Mouse (Mus musculus) natural killer cell, adult 2 months (primary cell): ENCODE data around the gene Mtss1l.
A peak's percentile ranks its signal among the peaks of the same experiment; 100 is the strongest.

Experiments
- DNase-seq, 2 experiments: peaks; one replicate each; pipeline ENCODE4 v3.0.0; 2022; ENCODE audit warnings: low spot score in 2 of 2

The Mtss1l gene

GRCm38 (mm10) chr8:110738591-110739195 lies 17.4 kb downstream of the Mtss1l start:
- DNase-seq: no peak

GRCm38 (mm10) chr8:110740629-110741175 lies 19.4 kb downstream of the Mtss1l start:
- no peak for DNase-seq

GRCm38 (mm10) chr8:110741816-110742451 lies 20.7 kb downstream of the Mtss1l start:
- no peak for DNase-seq

GRCm38 (mm10) chr8:110742452-110742818 lies 21.2 kb downstream of the Mtss1l start:
- no peak for DNase-seq

- no peak for DNase-seq
Observed at GRCm38 (mm10) chr8:110745162-110745561, 23.9 kb downstream of the Mtss1l start.

GRCm38 (mm10) chr8:110746661-110747060 lies 25.4 kb downstream of the Mtss1l start:
- DNase-seq: no peak

GRCm38 (mm10) chr8:110749500-110750170 lies 28.4 kb downstream of the Mtss1l start:
- peak; percentile 37 to 42 for DNase-seq

- DNase-seq: no peak
Observed at GRCm38 (mm10) chr8:110750269-110750668, 29.0 kb downstream of the Mtss1l start.

- DNase-seq: no peak
Observed at GRCm38 (mm10) chr8:110751490-110751889, 30.2 kb downstream of the Mtss1l start.

- DNase-seq: no peak
Observed at GRCm38 (mm10) chr8:110754713-110755112, 33.4 kb downstream of the Mtss1l start.

- DNase-seq: no peak
Observed at GRCm38 (mm10) chr8:110755511-110756170, 34.4 kb downstream of the Mtss1l start.

GRCm38 (mm10) chr8:110756196-110756595 lies 34.9 kb downstream of the Mtss1l start:
- no peak for DNase-seq

- DNase-seq: no peak
Observed at GRCm38 (mm10) chr8:110760280-110760940, 39.1 kb downstream of the Mtss1l start.

GRCm38 (mm10) chr8:110761185-110761584 lies 39.9 kb downstream of the Mtss1l start:
- DNase-seq: no peak

- DNase-seq: no peak
Observed at GRCm38 (mm10) chr8:110761988-110762387, 40.7 kb downstream of the Mtss1l start.

- DNase-seq: no peak
Observed at GRCm38 (mm10) chr8:110764671-110765070, 43.4 kb downstream of the Mtss1l start.

GRCm38 (mm10) chr8:110767261-110767660 lies 46.0 kb downstream of the Mtss1l start:
- DNase-seq: no peak

GRCm38 (mm10) chr8:110772452-110772851 lies 51.2 kb downstream of the Mtss1l start:
- DNase-seq: no peak

- DNase-seq: no peak
Observed at GRCm38 (mm10) chr8:110774047-110774446, 52.8 kb downstream of the Mtss1l start.

- no peak for DNase-seq
Observed at GRCm38 (mm10) chr8:110774725-110775124, 53.4 kb downstream of the Mtss1l start.

- no peak for DNase-seq
Observed at GRCm38 (mm10) chr8:110775316-110775715, 54.0 kb downstream of the Mtss1l start.

- DNase-seq: no peak
Observed at GRCm38 (mm10) chr8:110775721-110776120, 54.4 kb downstream of the Mtss1l start.
